Mouse (Mus musculus) B cell, adult 2 months (primary cell): ENCODE measurements at regions not wholly inside any gene's neighbourhood (a gene's known extent, or its start where the extent isn't known, plus 50 kb on each side); places are given as distances from the start of the nearest gene placed in this dataset.

Source experiments
- DNase-seq, 2 experiments: peaks; one replicate each; pipeline ENCODE4 v3.0.0; 2022

- no peak for DNase-seq
Observed at GRCm38 (mm10) chr8:103148013-103148412, 362.6 kb upstream of the Cdh11 start.

GRCm38 (mm10) chr8:103148447-103148846 lies 363.0 kb upstream of the Cdh11 start:
- DNase-seq, result no peak

GRCm38 (mm10) chr8:103166623-103167316 lies 381.3 kb upstream of the Cdh11 start:
- DNase-seq, result no peak

- no peak for DNase-seq
Observed at GRCm38 (mm10) chr8:103173313-103173712, 387.9 kb upstream of the Cdh11 start.

- no peak for DNase-seq
Observed at GRCm38 (mm10) chr8:103173803-103174429, 388.5 kb upstream of the Cdh11 start.

- no peak for DNase-seq
Observed at GRCm38 (mm10) chr8:103180661-103181060, 395.2 kb upstream of the Cdh11 start.

- no peak for DNase-seq
Observed at GRCm38 (mm10) chr8:103188720-103189498, 403.5 kb upstream of the Cdh11 start.

- no peak for DNase-seq
Observed at GRCm38 (mm10) chr8:103198251-103198650, 412.8 kb upstream of the Cdh11 start.

GRCm38 (mm10) chr8:103199696-103200615 lies 414.5 kb upstream of the Cdh11 start:
- no peak for DNase-seq

GRCm38 (mm10) chr8:103203710-103204109 lies 418.3 kb upstream of the Cdh11 start:
- DNase-seq, result no peak

- no peak for DNase-seq
Observed at GRCm38 (mm10) chr8:103214606-103215005, 429.2 kb upstream of the Cdh11 start.

GRCm38 (mm10) chr8:103230741-103231475 lies 445.5 kb upstream of the Cdh11 start:
- DNase-seq, result no peak

GRCm38 (mm10) chr8:103234374-103234773 lies 448.9 kb upstream of the Cdh11 start:
- DNase-seq, result no peak

- DNase-seq, result no peak
Observed at GRCm38 (mm10) chr8:103235614-103236013, 450.2 kb upstream of the Cdh11 start.

- no peak for DNase-seq
Observed at GRCm38 (mm10) chr8:103238456-103238970, 453.1 kb upstream of the Cdh11 start.

- no peak for DNase-seq
Observed at GRCm38 (mm10) chr8:103244169-103244568, 458.7 kb upstream of the Cdh11 start.

- DNase-seq, result peak in 1 of 2 experiments; percentile 1
Observed at GRCm38 (mm10) chr8:103244658-103245057, 459.2 kb upstream of the Cdh11 start.

GRCm38 (mm10) chr8:103245864-103246263 lies 460.4 kb upstream of the Cdh11 start:
- DNase-seq, result no peak

- no peak for DNase-seq
Observed at GRCm38 (mm10) chr8:103261236-103261635, 475.8 kb upstream of the Cdh11 start.

GRCm38 (mm10) chr8:103270035-103270434 lies 484.6 kb upstream of the Cdh11 start:
- DNase-seq, result no peak

- DNase-seq, result no peak
Observed at GRCm38 (mm10) chr8:103270815-103271553, 485.5 kb upstream of the Cdh11 start.
